Mouse (Mus musculus) forebrain, embryonic 10.5 days (tissue): Measurements from ENCODE around the gene Igf2bp1. TPM values are rescaled to one million over a fixed set of nuclear protein-coding genes. Genes with fewer than 3 reads are reported as not detected.

Source experiments
- DNase-seq: peaks from one replicate; pipeline ENCODE4 v3.0.0-alpha.2; 2017; ENCODE audit warnings: low spot score; ENCODE audit errors: extremely low spot score
- H3K27ac ChIP-seq: fragments of 300-500 bp; sonication (generic); 2 replicates; pipeline ENCODE4 v1.5.1; 2016; ENCODE audit warnings: mild to moderate bottlenecking
- H3K27me3 ChIP-seq: fragments of 300-500 bp; sonication (generic); 2 replicates; pipeline ENCODE4 v1.6.1; 2016; ENCODE audit warnings: mild to moderate bottlenecking; ENCODE audit not compliant: poor library complexity, severe bottlenecking
- H3K36me3 ChIP-seq: fragments of 300-500 bp; sonication (generic); replicated peaks from 2 replicates; pipeline ENCODE4 v1.6.1; 2016; ENCODE audit warnings: mild to moderate bottlenecking, moderate library complexity
- H3K4me1 ChIP-seq: fragments of 300-500 bp; sonication (generic); 2 replicates; pipeline ENCODE4 v1.6.1; 2016
- H3K4me3 ChIP-seq: fragments of 300-500 bp; sonication (generic); 2 replicates; pipeline ENCODE4 v1.5.1; 2016; ENCODE audit warnings: mild to moderate bottlenecking, moderate library complexity
- H3K9me3 ChIP-seq: fragments of 300-500 bp; sonication (generic); 2 replicates; pipeline ENCODE4 v1.6.1; 2016; ENCODE audit warnings: mild to moderate bottlenecking, moderate library complexity
- WGBS: fragments of 180-500 bp; shearing (Covaris S2); methylation state at CpG from one replicate; pipeline ENCODE4 v1.1.7; 2016; 5-methylcytosine and 5-hydroxymethylcytosine counted together
- polyA plus RNA-seq: library from polyadenylated mRNA; unstranded; fragments of >200 nt; fragmentation: Nextera tagmentation; extraction: Ambion mirVana; gene quantifications from 2 replicates; pipeline ENCODE4 v1.2.1, GENCODE M21; 2016

Igf2bp1 gene
- polyA plus RNA-seq, 1 experiment from 2014 or later = 200 TPM

DNA sequence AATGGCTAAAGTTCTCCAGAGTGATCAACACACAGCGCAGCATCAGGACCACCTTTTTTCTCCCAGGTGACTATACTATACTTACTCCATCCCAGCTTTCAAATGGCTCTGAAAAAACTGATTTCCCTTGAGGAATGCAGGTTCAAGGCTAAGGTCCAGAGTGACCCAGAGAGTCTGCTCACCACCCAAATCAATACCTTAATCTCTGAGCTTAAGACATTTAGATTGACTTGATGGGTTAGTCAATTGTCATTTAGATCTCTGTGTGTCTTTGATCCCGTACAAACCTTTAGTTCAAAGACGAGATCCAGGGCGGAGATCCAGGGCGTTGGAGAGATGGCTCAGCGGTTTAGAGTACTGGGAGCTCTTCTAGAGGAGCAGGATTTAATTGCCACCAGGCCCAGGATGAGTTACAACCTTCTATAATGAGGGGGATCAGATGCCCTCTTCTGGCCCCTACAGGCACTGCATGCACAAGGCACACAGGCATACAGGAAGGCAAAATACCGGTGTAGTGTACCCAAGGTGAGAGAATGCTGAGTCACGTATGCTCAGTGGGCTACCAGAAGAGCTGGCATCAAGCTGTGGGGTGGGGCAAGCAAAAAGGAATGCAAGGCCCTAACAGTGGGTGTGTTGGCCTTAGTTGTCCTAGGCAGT is 24.9 kb downstream of the Igf2bp1 start:
- Histone ChIP-seq H3K9me3 (no peaks in the 10 kb centered on the region), H3K27me3 (no peaks in the 10 kb centered on the region), H3K4me1 (peaks cover 57% of the 10 kb centered on the region), H3K36me3 (peaks cover 86% of the 10 kb centered on the region), H3K27ac (no peak overlapping the region), H3K4me3 (no peak overlapping the region)
- 66% methylated on average over 8 of the region's 8 CpGs for WGBS
- DNase-seq = no peak

DNA sequence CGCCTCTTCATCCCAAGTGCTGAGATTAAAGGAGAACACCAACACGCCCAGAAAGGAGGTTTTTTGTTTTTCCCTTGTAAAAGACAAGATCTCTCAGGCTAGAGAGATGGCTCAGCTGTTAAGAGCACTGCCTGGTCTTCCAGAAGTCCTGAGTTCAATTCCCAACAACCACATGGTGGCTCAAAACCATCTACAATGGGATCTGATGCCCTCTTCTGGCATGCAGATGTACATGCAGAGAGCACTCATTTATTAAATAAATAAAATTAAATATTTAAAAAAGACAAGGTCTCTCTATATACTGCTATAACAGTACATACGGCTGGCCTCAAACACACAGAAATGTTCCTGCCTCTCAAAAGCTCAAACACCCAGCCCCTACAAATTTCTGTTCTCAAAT is 27.3 kb downstream of the Igf2bp1 start:
- H3K9me3 ChIP-seq = no peaks in the 10 kb centered on the region
- WGBS = 89% methylated on average over 3 of the region's 3 CpGs
- H3K36me3 ChIP-seq = peaks cover 93% of the 10 kb centered on the region

DNA sequence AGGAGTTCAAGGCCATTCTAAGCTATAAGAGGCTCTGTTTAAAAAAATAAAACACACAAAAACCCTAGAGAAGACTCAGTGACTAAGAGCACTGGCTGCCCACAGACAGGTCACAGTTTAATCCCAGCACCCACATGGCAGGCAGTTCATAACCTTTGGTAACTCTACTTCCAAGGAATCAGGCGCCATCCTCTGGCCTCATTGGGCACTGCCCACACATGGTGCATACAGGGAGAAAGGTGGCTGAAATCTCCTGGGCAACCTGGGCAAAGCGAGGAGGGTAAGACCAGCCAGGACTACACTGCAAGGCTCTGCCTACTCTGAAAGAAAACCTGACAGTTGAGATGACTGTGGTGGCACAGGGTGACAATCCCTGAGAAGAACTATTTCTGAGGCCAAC is 29.4 kb downstream of the Igf2bp1 start:
- WGBS = 86% methylated on average over 2 of the region's 2 CpGs
- H3K4me3 ChIP-seq = no peak overlapping the region
- H3K27me3 ChIP-seq = no peaks in the 10 kb centered on the region
- no peak for DNase-seq
- no peaks in the 10 kb centered on the region for H3K9me3 ChIP-seq
- H3K27ac ChIP-seq = no peak overlapping the region
- H3K36me3 ChIP-seq = peaks cover 99% of the 10 kb centered on the region
- peaks cover 17% of the 10 kb centered on the region for H3K4me1 ChIP-seq

More for the DNA sequence above, 27.3 kb downstream of the Igf2bp1 start:
- Histone ChIP-seq H3K4me1 (peaks cover 39% of the 10 kb centered on the region), H3K4me3 (no peak overlapping the region), H3K27ac (no peak overlapping the region), H3K27me3 (no peaks in the 10 kb centered on the region)
- no peak for DNase-seq

DNA sequence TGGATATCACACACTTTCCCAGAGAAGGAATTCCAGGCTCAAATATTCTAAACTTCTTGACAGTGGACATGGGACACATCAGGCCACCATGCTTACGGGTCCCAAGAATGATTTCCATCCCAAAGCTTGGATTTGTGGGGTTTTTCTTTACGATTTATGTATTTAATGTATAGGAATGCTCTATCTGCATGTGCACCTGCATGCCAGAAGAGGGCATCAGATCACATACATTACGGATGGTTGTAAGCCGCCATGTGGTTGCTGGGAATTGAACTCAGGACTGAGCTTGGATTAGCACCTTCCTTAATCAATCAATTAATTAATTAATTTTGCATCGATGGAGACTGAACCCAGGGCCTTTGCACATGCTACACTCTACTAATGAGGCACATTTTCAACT is 30.0 kb downstream of the Igf2bp1 start:
- Histone ChIP-seq H3K9me3 (no peaks in the 10 kb centered on the region), H3K27ac (no peak overlapping the region), H3K4me1 (peaks cover 11% of the 10 kb centered on the region; the same call in 1 of the 2 replicates), H3K27me3 (no peaks in the 10 kb centered on the region), H3K4me3 (no peak overlapping the region), H3K36me3 (peaks cover 99% of the 10 kb centered on the region)
- DNase-seq = no peak
- 92% methylated on average over 5 of the region's 5 CpGs for WGBS

DNA sequence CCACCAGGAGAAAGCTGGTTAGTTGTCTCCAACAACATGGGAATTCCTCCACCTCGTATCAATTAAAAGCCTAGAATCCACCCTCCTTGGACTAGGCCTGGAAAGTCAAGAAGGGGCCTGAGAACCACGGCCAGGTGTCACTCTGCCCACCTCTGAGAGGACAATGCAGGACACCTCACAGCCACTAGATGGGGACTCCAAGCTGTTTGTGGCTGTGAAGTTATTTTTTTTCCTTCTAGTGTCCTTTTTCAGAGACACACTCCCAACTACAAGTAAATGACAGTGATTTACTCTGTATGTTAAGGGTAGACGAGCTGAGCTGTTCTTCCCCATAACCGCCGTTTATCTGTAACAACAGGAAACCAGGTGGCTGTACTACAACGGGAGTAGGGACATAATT is 32.6 kb downstream of the Igf2bp1 start:
- H3K4me3 ChIP-seq = no peak overlapping the region
- DNase-seq = no peak
- peaks cover 99% of the 10 kb centered on the region for H3K36me3 ChIP-seq
- H3K4me1 ChIP-seq = no peaks in the 10 kb centered on the region
- H3K27ac ChIP-seq = no peak overlapping the region
- no peaks in the 10 kb centered on the region for H3K27me3 ChIP-seq
- 87% methylated on average over 6 of the region's 6 CpGs for WGBS
- H3K9me3 ChIP-seq = no peaks in the 10 kb centered on the region

DNA sequence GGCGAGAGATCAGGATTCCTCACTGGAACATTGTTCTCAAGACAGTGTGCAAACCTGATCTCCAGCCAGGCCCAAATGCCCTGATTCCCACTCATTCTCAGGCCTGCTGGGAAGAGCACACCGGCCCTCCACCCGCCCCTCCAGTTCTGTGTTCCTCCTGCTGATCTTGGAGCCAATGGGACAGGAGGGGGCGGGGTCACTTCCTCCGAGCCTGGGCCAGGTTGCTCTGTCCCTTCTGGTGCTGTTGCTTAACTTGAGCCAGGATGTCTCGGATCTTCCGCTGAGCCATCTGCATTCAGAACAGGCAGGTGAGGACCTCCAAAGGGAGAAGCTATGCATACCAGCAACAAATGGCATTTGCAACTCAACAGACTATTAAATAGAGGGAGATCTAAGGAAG is 42.4 kb downstream of the Igf2bp1 start:
- 80% methylated on average over 7 of the region's 7 CpGs for WGBS
- H3K4me1 ChIP-seq = peaks cover 12% of the 10 kb centered on the region
- DNase-seq = no peak
- no peak overlapping the region for H3K27ac ChIP-seq
- H3K27me3 ChIP-seq = no peaks in the 10 kb centered on the region
- no peaks in the 10 kb centered on the region for H3K9me3 ChIP-seq
- no peak overlapping the region for H3K4me3 ChIP-seq
- peaks cover 98% of the 10 kb centered on the region for H3K36me3 ChIP-seq

DNA sequence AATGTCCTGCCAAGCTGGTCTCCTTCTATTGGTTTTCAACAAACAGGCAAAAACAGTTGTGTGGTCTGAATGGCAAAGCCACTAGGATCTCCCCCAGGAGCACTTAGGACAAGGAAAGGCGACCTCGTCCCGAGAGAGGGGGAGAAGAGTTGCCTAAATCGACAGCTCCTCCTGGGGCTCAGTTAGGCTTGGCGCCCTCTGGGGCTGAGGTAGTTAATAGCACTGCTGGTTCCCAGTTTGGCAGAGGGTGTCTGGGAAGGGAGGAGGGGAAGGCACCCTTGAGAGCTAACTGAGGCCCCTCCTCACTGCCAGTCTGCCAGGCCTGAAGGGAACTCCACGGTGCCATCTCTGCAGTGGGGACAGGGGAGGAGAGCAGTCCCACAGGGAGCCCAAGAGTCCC is 46.6 kb downstream of the Igf2bp1 start:
- no peaks in the 10 kb centered on the region for H3K9me3 ChIP-seq
- H3K27ac ChIP-seq = no peak overlapping the region
- H3K36me3 ChIP-seq = peaks cover 78% of the 10 kb centered on the region
- no peaks in the 10 kb centered on the region for H3K27me3 ChIP-seq
- no peak for DNase-seq
- WGBS = 62% methylated on average over 6 of the region's 6 CpGs
- peaks cover 25% of the 10 kb centered on the region for H3K4me1 ChIP-seq
- H3K4me3 ChIP-seq = no peak overlapping the region

DNA sequence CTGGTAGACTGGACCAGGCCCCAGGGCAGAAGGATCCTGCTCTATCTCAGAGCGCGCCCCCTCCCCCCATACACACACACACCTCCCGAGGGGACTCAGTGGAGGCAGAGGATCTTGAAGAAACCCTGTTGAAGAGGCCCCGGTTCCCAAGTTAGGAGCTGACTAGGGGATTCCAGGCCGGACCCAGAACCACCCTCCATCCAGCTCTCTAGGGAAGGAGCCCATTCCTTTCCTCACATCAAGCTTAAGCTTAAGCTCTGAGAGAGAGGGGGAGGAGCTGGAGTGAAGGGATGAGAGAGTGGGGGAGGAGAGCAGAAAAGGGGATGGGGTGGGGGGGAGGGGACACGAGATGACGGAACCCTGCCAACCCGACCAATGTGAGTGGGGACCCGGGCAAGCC is 47.5 kb downstream of the Igf2bp1 start:
- Histone ChIP-seq H3K27ac (no peak overlapping the region), H3K4me1 (peaks cover 25% of the 10 kb centered on the region), H3K4me3 (no peak overlapping the region), H3K36me3 (peaks cover 70% of the 10 kb centered on the region), H3K27me3 (no peaks in the 10 kb centered on the region), H3K9me3 (no peaks in the 10 kb centered on the region)
- no peak for DNase-seq
- WGBS = 66% methylated on average over 9 of the region's 9 CpGs

DNA sequence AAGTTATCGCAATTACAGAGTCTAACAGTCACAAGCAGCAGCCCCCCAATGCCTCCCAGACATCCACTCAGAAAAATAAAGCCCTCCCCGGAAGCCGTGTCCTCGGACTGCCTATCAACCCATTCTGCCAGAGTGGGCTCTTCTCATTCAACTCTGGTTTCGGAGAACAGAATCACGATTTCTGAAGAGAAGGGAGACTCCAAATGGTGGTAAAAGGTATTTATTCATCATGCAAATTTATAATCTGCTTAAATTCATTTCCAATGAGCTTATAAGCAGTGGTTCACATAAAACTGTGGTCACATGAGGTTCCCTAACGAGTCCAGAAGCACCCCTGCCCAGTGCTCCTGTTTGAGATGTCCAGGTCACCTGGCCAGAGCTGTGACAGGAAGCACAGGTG is 48.3 kb downstream of the Igf2bp1 start:
- Histone ChIP-seq H3K27ac (no peak overlapping the region), H3K36me3 (peaks cover 62% of the 10 kb centered on the region), H3K4me1 (peaks cover 25% of the 10 kb centered on the region), H3K4me3 (no peak overlapping the region), H3K27me3 (no peaks in the 10 kb centered on the region), H3K9me3 (no peaks in the 10 kb centered on the region)
- DNase-seq = no peak
- WGBS = 75% methylated on average over 7 of the region's 7 CpGs

DNA sequence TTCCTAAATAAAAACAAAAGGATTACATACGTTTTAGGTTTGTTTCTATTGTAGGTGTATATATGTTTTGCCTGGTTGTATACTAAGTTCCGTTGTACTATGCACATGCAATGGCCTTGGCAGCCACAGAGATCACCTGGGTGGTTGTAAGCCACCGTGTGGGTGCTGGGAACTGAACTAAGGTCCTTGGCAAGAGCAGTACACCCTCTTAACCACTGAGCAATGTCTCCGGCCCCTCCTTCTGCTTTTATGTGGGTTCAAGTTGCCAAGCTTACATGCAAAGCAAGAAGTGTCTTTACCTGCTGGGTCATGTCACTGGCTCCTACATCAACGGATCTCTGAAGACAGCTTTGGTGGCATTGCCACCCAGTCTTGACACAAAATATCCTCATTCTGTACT is 52.4 kb downstream of the Igf2bp1 start:
- Histone ChIP-seq H3K4me1 (peaks cover 14% of the 10 kb centered on the region), H3K36me3 (peaks cover 22% of the 10 kb centered on the region), H3K9me3 (no peaks in the 10 kb centered on the region), H3K4me3 (no peak overlapping the region), H3K27ac (no peak overlapping the region), H3K27me3 (no peaks in the 10 kb centered on the region)
- 86% methylated on average over 5 of the region's 5 CpGs for WGBS
- DNase-seq = no peak

DNA sequence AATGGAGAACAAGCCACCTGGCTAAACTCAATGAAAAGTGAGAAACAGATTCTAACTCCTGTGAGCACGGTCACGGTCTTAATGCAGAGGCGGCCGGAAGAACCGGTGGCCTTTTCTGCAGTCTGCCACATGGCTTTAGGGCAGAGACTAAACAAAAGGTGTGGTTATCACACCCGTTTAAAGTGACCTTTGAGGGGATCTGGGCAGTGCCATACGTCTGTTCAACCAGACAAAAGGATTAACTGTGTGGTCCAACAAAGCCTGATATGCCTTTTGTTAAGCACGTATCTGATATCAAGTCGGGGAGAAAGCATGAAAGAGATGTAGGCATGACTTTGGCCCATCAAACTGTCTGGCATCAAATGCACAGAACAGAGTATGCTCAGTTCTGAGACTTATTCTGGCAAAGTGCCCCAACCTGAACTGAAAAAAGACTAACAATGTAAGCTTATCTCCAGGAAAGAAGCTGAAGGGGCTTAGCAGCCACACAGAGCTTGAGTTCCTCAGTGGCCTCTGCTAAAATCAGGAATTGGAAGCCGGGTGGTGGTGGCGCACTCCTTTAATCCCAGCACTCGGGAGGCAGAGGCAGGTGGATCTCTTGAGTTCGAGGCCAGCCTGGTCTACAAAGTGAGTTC is 59.8 kb downstream of the Igf2bp1 start:
- WGBS = 65% methylated on average over 13 of the region's 13 CpGs
- no peaks in the 10 kb centered on the region for H3K27me3 ChIP-seq
- no peaks in the 10 kb centered on the region for H3K36me3 ChIP-seq
- no peaks in the 10 kb centered on the region for H3K9me3 ChIP-seq
- no peak overlapping the region for H3K4me3 ChIP-seq
- H3K27ac ChIP-seq = no peak overlapping the region
- DNase-seq = no peak
- no peaks in the 10 kb centered on the region for H3K4me1 ChIP-seq

DNA sequence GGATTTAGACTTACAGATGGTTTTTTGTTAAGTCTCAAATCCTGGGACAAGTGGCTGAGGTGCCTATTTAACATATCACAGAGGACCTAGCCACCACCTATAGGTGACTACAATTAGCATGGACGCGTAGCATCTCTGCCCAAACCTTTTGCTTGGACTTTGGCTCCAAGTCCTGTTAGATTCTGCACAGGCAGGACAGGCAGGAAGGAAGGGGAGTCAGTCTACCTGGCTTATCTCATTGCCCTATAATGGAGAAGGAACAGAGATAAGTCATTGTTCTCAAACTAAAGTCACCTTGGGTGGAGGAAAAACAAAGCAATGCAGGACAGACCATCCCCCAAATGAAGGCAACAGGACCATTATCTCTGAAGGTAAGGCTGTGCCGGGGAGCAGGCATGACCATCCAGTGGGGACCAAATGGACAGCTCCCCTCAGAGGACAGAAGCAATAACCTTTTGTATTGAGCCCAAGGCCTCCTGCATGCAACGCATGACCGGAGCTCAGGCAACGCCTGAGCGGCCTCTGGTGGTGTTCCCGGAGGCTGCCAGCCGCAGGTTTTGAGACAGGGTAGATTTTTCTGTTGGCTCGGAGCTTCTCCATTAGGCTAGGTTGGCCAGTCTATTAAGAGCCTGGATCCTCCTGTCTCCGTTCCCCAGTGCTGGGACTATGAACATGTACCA is 65.8 kb downstream of the Igf2bp1 start:
- H3K4me1 ChIP-seq = no peaks in the 10 kb centered on the region
- H3K4me3 ChIP-seq = no peak overlapping the region
- no peaks in the 10 kb centered on the region for H3K9me3 ChIP-seq
- DNase-seq = no peak
- no peak overlapping the region for H3K27ac ChIP-seq
- H3K36me3 ChIP-seq = no peaks in the 10 kb centered on the region
- H3K27me3 ChIP-seq = 0 out of 2 replicates have a peak, but pooled peaks cover 4% of the 10 kb centered on the region
- WGBS = 39% methylated on average over 11 of the region's 11 CpGs

DNA sequence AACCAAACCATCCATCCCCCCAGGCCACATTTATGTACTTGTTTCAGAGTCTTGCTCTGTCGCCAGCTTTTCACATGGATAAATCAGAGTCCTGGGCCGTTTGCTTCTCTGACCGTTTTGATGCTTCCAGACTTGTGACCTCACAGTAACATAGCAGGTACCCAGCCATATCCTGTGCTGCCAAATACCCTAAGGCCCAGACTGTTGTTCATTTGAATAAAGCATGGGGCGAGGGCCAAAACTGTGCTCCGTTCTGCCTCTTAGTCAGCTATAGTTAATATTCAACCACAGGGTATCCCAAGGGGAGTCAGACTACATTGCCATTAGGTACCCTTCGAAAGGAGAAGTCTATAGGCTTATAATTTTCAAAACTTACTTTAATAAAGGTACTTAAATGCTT is 69.3 kb downstream of the Igf2bp1 start:
- Histone ChIP-seq H3K27me3 (0 out of 2 replicates have a peak, but pooled peaks cover 4% of the 10 kb centered on the region), H3K4me1 (no peaks in the 10 kb centered on the region), H3K9me3 (no peaks in the 10 kb centered on the region), H3K27ac (no peak overlapping the region), H3K4me3 (no peak overlapping the region), H3K36me3 (no peaks in the 10 kb centered on the region)
- no peak for DNase-seq
- WGBS = 87% methylated on average over 6 of the region's 6 CpGs
